Mouse (Mus musculus): ENCODE measurements around the gene Olfr516.

The Olfr516 gene

DNA sequence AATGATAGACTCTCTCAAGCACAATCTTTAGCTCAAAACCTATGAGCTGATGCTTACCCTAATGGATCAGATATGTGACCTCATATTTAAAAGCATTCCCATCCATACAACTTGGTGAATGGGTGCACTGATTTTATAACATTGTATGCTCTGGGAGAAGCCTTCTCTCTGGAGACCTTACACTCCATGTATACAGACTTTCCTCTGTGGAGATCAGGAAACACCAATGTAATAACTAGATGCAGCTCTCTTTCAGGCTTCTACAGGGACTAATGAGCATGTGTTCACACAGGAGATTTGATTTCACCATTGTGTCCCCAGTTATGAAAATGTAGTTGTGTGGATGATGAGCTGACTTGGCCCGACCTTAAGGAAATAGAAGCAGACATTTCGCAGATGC is at the start of gene Olfr516:
Gene Olfr516 (minus strand): TSS at position 101 of the 400 bp plus-strand sequence.
- in situ Hi-C loops (cut with MboI, MseI) = no loop called here

- in situ Hi-C loops (cut with MboI, MseI) = no loop called here
These were observed 44.0 kb upstream of the Olfr516 start, which contains the start of gene Olfr519 for GRCm38 (mm10) chr7:108894320-108894719. Gene Olfr519, minus strand, starts transcription at chr7:108894420.

GRCm38 (mm10) chr7:108884906-108885305 is 34.6 kb upstream of the Olfr516 start, which contains the start of gene Olfr518:
Gene Olfr518, minus strand, starts transcription at chr7:108885006.
- in situ Hi-C loops (cut with MboI, MseI) = no loop called here

DNA sequence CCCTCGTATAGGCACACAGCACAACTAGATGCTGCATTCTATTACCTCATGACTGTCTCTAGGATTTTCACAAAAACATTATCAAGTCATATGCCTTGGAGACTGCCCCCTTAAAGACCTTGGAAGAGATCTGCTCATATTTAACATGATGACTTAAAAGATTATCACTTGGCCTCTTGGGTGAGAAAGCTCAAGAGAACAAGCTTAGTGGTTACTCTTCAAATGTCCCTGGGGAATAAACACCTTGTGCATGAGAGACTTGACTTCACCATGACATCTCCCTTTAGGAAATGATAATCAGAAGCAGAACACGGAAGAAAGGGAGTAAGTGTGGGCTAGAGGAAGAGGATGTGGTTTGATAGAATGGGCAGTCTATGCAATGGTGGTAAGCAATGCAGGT is 21.9 kb upstream of the Olfr516 start, which contains the start of gene Olfr517:
Gene Olfr517 (minus strand): TSS at position 101 of the 400 bp plus-strand sequence.
- in situ Hi-C loops (cut with MboI, MseI) = no loop called here

DNA sequence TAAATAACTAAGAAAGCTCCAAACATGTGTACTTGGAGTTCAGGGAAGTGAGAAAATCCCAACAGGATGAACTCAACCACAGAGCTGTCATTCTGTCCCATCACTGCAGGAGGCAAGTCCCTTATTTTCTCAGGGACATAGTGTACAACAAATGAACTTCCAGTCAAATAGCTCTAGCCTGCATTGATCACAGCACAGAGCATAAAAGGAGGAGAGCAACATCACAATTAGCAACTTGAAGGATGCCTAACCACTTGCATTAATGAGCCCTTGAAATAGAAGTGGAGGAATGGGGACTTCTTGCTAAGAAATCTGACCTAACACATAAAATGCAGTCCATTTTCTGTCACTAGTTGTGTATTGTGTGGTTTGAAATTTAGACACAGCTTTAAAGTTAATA is 24.4 kb downstream of the Olfr516 start, which contains the start of gene Olfr514:
Gene Olfr514 (minus strand): TSS at position 101 of the 400 bp plus-strand sequence.
- in situ Hi-C loops (cut with MboI, MseI) = no loop called here

- in situ Hi-C loops (cut with MboI, MseI) = loop anchor here (5.0 kb wide), 1 partner anchor 213 kb away; no protein-coding TSS in a partner anchor
These were observed 35.6 kb downstream of the Olfr516 start for GRCm38 (mm10) chr7:108814593-108815215.

GRCm38 (mm10) chr7:108797205-108797933 is 53.0 kb downstream of the Olfr516 start:
- in situ Hi-C loops (cut with MboI, MseI) = no loop called here
